Mouse (Mus musculus) retina, embryonic 14.5 days (tissue): Measurements from ENCODE around the gene Ncoa5.

Source experiments
- DNase-seq: peaks from one replicate; pipeline ENCODE4 v3.0.0-alpha.2; 2015; ENCODE audit warnings: low spot score

Gene Ncoa5

DNA sequence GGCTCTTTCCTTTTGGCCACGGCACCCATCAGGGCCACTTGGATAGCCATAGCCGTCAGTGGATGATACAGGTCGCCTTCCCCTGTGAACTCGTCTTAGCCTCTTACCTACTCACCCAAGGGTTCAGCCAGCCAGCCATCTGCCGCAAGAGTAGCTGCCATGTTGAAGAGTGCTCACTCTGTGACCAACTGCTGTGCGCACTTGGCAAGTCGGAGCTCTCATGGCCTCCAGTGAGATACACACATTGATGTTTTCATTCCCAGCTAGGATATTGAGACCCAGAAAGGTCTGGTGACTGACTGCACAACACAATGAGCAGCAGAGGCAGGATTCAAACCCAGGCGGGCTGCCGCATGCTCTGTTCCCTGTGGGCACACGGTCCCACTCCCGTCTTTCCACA, 40.5 kb downstream of the Ncoa5 start:
- no peak for DNase-seq

DNA sequence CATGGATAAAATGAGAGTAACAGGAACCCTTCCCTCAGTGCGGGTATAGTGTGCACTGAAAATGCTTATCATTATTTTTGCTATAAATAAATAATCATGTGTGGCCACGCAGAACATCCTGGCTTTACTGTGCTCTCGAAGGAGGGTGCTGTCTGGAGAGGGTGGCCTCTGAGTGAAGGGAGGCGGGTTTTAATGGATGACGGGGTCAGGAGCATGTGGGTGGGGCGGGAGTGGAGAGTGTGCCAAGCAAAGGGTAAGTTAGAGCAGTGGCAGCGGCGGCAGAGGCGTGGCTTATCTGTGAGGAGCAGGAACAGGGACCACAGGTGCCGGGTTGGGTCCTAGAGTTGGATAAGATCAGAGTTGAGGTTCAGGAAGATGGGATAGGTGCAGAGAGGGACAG, 42.9 kb downstream of the Ncoa5 start:
- DNase-seq, result peak; percentile 19

- DNase-seq, result peak; percentile 58
Measured at GRCm38 (mm10) chr2:164991111-164991510, 43.6 kb downstream of the Ncoa5 start.

DNA sequence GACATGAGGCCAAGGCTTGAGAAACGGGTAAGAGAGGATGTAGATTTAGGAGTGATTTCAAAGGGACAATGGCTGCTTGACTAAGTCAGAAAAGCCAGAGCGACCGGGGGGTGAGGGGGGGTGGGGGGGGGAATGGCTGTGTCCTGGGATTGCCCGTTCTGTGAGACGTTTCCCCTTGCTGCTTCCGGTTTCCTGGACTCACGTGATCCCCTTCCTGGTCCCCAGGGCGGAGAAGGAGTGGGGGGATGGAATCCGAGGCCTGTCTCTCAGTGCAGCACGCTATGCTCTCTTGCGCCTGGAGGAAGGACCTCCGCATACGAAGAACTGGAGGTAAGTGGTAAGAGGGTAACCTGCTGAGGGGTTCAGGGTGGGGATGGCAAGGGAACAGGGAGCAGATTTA, 45.9 kb downstream of the Ncoa5 start:
- DNase-seq, result no peak

DNA sequence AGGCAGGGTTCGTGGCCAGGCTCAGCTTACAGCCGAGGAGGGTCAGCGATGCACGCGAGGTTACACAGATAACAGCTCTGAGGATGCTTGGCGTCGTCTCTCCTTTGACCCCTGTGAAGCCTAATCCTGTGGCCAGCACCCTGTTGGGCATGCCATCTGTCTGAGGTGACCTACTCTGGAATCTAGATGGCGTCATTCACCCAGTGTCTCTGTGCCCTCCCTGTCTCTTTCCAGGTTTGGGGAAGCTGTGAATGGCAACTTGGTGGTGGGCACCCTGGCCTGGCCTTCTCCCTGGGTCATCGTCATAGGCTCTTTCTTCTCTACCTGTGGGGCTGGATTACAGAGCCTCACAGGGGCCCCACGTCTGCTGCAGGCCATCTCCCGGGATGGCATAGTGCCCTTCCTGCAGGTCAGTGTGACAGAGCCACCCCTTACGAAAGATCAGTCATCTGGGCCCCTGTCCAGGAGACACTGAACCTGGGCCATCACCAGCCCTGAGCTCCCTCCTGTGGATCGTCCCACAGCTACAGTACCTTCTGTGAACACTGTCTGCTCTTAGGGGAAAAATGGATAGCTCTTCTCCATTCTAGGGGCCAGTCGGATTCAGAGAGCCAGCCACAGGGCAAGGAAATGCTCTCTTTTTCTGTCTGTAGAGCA, 48.2 kb downstream of the Ncoa5 start:
- DNase-seq, result no peak

- no peak for DNase-seq
Measured at GRCm38 (mm10) chr2:164985962-164986361, 48.7 kb downstream of the Ncoa5 start.

- DNase-seq, result peak; percentile 77
Measured at GRCm38 (mm10) chr2:164979749-164980148, 54.9 kb downstream of the Ncoa5 start.

DNA sequence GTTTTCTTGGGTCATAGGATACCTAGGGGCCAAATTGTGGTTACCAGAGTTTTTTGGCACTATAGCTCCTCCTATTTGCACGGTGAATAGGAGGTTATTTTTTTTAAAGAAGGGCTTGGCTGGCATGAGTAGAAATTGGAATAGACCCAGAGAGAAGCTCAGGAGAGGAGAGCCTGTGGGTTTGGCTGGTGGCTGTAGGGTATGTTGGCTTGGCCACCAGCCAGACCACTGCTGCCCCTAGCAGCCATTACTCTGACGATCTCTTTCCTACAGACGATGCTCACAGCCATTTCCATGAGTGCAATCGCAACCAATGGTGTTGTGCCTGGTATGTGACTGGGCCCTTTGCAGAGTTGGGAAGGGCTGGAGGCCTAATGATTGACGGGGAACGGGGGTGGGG, 59.1 kb downstream of the Ncoa5 start:
- DNase-seq, result no peak

DNA sequence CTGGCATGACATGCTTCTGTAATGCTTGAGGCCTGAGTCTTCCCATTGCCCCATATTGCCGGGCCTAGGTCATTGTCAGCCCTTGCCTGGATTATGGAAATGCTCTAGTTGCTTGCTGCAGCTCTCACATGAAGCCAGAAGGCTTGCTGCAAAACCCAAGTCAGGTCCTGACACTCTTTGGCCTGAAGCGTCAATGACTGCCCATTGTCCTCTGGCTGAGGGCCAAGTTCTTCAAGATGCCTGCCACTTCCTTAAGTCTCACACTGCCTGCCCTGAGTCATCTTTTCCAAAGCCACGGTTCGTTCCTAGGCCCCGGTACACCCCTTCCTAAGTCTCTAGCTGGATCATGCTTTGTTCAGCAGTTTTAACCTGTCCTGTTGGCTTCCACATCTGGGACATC, 62.0 kb downstream of the Ncoa5 start:
- no peak for DNase-seq

- peak; percentile 65 for DNase-seq
Measured at GRCm38 (mm10) chr2:164970631-164971196, 64.0 kb downstream of the Ncoa5 start.

DNA sequence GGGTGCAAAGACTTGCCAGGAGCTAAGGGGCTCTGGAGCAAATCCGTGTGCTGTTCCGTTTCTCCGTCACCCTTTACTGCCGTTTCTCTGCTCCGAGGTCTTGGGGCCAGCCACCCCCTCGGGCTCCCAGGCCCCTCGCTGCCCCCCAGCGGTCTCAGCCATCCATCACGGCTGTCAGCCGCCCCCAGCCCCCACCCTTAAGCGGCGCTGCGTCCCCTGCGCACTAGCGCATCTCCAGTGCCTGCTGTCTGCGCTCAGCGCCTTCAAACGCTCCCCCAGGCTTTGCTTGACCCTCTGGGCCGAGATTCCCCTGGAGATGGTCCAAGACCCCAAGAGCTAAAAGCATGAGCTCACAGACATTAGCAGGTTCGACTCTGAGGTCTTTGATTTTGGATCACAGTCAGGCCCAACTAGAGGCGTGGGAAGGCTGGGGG, 65.3 kb downstream of the Ncoa5 start:
- no peak for DNase-seq

GRCm38 (mm10) chr2:164968451-164968851, 66.2 kb downstream of the Ncoa5 start:
- peak; percentile 80 for DNase-seq

DNA sequence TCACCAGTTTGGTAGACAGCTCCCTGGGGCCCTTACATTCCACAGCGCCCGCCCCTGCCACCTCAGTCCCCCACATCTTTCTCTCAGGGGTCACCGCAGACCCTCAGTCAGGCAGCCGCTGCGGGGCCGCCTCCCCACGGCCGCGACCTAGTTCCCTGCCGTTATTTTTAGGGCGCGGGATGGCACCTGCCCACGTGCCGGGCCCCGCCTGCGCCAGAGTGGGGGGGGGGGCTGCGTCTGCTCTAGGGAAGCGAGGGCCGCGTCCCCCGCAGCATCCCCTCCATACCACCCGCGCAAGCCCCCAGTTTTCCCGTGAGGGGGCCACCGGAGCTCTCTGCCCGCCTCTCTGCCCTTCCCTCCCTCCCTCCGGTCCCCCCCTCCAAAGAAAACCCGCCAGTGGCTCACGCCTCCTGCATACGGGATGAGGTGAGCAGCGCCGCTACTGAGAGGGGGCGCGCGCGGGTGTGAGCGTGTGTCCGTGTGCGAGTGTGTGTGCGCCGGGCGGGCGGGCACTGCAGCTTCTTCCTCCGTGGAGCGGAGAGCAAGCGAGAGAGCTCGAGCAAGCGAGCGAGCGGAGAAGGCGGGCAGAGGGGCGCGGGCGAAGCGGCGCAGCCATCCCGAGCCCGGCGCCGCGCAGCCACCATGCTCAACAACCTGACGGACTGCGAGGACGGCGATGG, 66.8 kb downstream of the Ncoa5 start:
- peak; percentile 46 for DNase-seq

GRCm38 (mm10) chr2:164967193-164967592, 67.5 kb downstream of the Ncoa5 start:
- no peak for DNase-seq

- DNase-seq, result peak; percentile 79
Measured at GRCm38 (mm10) chr2:164966381-164966780, 68.3 kb downstream of the Ncoa5 start.

DNA sequence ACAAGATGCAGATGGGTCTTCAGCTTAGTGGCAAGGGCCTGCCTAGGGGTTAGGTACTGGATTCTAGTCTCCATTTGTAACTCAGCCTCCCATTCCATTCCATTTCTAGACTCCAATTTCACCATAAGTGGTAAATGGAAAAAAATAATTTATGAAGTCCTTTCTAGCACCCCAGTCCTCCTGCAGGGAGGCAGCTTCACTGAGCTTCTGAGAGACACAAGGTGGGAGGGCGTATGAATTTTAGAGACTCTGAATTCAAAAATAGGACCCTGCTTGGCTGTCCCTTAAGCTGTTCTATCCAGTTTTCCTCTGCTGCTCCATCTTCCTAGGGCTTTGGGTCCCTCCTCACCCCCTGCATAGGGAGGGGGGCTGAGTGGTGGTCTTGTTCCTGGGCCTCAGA, 69.7 kb downstream of the Ncoa5 start:
- no peak for DNase-seq

GRCm38 (mm10) chr2:164964242-164964894, 70.3 kb downstream of the Ncoa5 start:
- no peak for DNase-seq

GRCm38 (mm10) chr2:164962183-164962580, 72.5 kb downstream of the Ncoa5 start:
- no peak for DNase-seq

GRCm38 (mm10) chr2:164961506-164962182, 73.0 kb downstream of the Ncoa5 start:
- peak; percentile 83 for DNase-seq

- DNase-seq, result peak; percentile 84
Measured at GRCm38 (mm10) chr2:164960716-164961441, 73.8 kb downstream of the Ncoa5 start, which contains the start of gene Slc12a5. TSS of gene Slc12a5 (plus strand) at chr2:164960802.

DNA sequence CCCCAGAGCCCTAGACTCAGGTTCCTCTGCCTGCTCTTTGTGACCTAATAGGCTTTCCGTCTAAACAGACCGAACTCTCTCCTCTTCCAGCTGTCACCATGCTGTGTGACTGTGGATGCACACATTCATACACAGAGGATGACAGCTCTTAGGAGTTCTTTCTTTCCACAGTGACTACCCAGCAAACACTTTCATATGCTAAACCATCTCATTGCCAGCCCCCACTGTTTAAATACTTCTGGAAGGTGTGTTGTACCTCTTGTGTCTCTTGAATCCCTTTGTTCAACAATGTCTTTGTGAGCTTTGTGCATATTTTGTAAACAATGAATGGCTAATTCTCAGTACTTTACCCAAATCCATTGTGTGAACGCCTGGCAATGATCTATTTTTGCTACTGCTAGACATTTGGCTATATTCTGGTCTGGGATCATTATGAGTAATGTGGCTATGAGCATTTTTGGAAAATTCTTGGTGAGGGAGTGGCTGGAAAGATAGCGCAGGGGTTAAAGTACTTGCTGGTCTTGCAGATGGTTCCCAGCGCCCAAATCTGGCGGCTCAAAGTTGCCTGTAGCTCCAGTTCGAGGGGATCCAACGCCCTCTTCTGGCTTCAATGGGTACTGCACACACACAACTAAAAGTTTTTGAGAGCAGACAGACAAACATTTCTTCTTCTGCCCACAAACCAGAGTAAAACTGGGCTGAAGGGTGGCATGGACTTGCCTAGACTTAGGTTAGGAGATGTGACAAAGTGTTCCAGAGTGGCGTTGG, 76.9 kb downstream of the Ncoa5 start:
- no peak for DNase-seq
